Mouse (Mus musculus) lung, embryonic 16.5 days (tissue): ENCODE results near the gene Blcap. TPM values are rescaled to one million over a fixed set of nuclear protein-coding genes. Genes with fewer than 3 reads are reported as not detected.

Experiments used
- ATAC-seq: fragments of 200-750 bp; cut with Nextera tagmentation; 2 replicates; pipeline ENCODE4 v1.8.0; 2017; ENCODE audit warnings: low read depth, mild to moderate bottlenecking, moderate library complexity
- H3K27ac ChIP-seq: fragments of 300-500 bp; sonication (generic); 2 replicates; pipeline ENCODE4 v1.5.1; 2014; ENCODE audit warnings: mild to moderate bottlenecking, control low read depth, low read length
- H3K27me3 ChIP-seq: fragments of 300-500 bp; sonication (generic); 2 replicates; pipeline ENCODE4 v1.6.1; 2014; ENCODE audit warnings: low read depth, low read length, mixed read lengths; ENCODE audit not compliant: control insufficient read depth, insufficient read depth
- H3K36me3 ChIP-seq: fragments of 300-500 bp; sonication (generic); 2 replicates; pipeline ENCODE4 v1.6.1; 2014; ENCODE audit warnings: low read length; ENCODE audit not compliant: control insufficient read depth, insufficient read depth
- H3K4me1 ChIP-seq: fragments of 300-500 bp; sonication (generic); replicated peaks from 2 replicates; pipeline ENCODE4 v1.6.1; 2014; ENCODE audit warnings: low read length, mixed read lengths; ENCODE audit not compliant: control insufficient read depth, insufficient read depth
- H3K4me2 ChIP-seq: fragments of 300-500 bp; sonication (generic); 2 replicates; pipeline ENCODE4 v1.6.1; 2014; ENCODE audit warnings: low read depth, low read length, control low read depth
- H3K4me3 ChIP-seq: fragments of 300-500 bp; sonication (generic); 2 replicates; pipeline ENCODE4 v1.5.1; 2014; ENCODE audit warnings: mild to moderate bottlenecking, low read length, control low read depth
- H3K9ac ChIP-seq: fragments of 300-500 bp; sonication (generic); 2 replicates; pipeline ENCODE4 v1.6.1; 2014; ENCODE audit warnings: low read length, control low read depth
- H3K9me3 ChIP-seq: fragments of 300-500 bp; sonication (generic); 2 replicates; pipeline ENCODE4 v1.6.1; 2016; ENCODE audit warnings: low read length; ENCODE audit not compliant: control insufficient read depth
- WGBS: fragments of 180-500 bp; shearing (Covaris S2); extraction: QIAGEN DNeasy Blood & Tissue Kit; methylation state at CpG from one replicate; pipeline ENCODE4 v1.1.7; 2014; 5-methylcytosine and 5-hydroxymethylcytosine counted together
- polyA plus RNA-seq: library from polyadenylated mRNA; unstranded; fragments of >200 nt; fragmentation: Nextera tagmentation; extraction: Ambion mirVana; gene quantifications from 2 replicates; pipeline ENCODE4 v1.2.1, GENCODE M21; 2015

Blcap gene
- polyA plus RNA-seq, 1 experiment from 2014 or later, result 56.2 TPM

DNA sequence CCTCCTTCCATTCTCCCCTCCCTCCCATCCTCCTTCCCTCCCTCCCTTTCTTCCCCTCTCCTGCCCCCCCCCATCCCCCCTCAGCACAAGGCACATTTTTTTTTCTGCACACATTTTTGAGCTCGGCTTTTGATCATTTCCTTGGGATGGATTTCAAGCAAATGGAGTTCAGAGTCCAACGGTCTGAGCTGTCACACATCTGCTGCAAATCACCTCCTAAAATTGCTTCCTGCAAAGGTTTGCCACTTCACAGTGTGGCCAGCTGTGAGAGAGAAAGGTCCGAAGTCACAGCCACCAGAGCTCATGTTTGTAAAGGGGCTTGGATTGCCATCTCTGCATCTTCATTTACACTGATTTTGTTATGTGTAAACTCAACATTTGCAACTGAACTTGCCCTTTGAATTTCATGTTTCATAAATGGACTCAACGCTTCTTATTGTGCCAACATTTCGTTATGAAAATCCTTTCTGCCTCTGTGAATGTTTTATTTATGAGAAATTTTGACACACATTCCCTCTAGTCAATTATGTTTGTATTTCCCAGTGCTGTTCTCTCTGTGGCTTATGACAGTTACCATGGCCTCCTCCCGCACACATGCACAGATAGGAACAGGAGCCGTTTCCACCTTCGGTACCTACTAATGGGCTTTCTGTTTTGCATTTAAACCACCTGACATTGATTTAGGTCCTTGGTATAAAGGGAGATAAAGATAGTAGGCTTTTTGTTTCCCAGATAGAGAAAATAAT lies 39.2 kb downstream of the Blcap start:
- WGBS, result 38% methylated on average over 8 of the region's 8 CpGs
- Histone ChIP-seq H3K27ac (no peak overlapping the region), H3K9ac (no peak overlapping the region), H3K4me3 (no peak overlapping the region), H3K4me2 (no peak overlapping the region), H3K9me3 (no peaks in the 10 kb centered on the region), H3K27me3 (no peaks in the 10 kb centered on the region), H3K36me3 (no peaks in the 10 kb centered on the region), H3K4me1 (peaks cover 6% of the 10 kb centered on the region; the same call in 1 of the 2 replicates)
- ATAC-seq, result no peak

DNA sequence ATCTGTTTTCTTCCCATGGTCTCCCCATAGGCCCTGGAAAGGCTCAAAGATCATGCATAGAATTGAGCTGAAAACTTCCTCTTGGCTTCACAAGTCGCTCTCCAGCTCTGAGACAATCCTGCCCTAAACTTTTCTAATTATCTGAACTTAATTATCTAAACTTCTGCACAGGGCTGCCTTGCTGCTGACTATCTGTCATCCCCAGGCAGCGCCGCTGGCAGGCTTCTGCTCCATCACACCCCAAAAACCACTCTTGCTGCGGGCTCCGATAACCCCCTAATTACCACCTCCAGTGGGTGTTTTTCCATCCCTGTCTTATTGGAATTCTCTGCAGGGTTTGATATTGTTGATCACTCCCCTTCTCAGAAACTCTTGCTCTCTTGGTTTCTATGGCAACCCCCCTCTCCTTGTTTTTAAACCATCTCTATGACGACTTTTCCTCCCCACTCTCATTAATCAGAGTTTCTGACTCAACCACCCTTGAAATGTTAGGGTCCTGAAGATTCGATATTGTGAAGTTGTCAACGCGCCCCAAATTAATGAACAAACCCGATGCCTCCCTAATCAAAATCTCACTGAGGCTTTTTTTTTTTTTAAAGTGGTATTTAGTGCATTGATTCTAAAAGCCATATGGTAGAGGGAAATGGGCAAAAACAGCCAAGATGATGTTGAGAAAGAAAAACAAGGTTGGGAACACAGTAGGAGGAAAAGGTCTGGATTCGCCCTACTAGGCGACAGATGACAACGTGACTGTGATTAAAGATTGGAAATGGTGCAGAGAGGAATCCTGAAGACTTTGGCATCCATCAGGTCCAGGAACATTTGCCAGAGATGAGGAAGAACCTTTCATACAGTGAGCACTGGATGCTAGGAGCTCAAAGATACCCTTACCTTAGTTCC lies 40.8 kb downstream of the Blcap start:
- Histone ChIP-seq H3K4me1 (no peaks in the 10 kb centered on the region), H3K27me3 (no peaks in the 10 kb centered on the region), H3K4me3 (no peak overlapping the region), H3K36me3 (no peaks in the 10 kb centered on the region), H3K9ac (no peak overlapping the region), H3K9me3 (no peaks in the 10 kb centered on the region), H3K4me2 (no peak overlapping the region), H3K27ac (no peak overlapping the region)
- WGBS, result 65% methylated on average over 13 of the region's 13 CpGs
- ATAC-seq, result no peak

DNA sequence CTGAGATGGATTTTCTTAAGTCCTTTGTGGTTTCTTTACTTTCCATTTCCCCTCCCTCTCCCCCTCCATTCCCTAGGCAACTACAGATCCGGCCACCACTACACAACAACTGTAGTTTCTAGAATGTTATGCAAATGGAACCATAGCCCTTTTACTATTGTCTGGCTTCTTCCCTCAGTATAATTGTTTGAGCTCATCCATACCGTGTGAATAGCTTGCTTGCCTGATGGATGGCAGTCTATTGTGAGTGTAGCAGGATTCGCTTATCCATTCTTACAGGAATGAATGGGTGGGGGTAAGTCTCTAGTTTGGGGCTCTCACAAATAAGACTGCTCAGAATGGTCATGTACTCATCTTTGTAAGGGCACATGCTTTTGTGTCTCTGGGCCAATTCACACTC lies 48.5 kb downstream of the Blcap start:
- no peak overlapping the region for H3K27ac ChIP-seq
- H3K9ac ChIP-seq, result no peak overlapping the region
- H3K27me3 ChIP-seq, result no peaks in the 10 kb centered on the region
- no peaks in the 10 kb centered on the region for H3K36me3 ChIP-seq
- no peaks in the 10 kb centered on the region for H3K4me1 ChIP-seq
- no peak for ATAC-seq
- H3K4me2 ChIP-seq, result no peak overlapping the region
- WGBS, result 69% methylated on average over 3 of the region's 3 CpGs
- no peaks in the 10 kb centered on the region for H3K9me3 ChIP-seq
- no peak overlapping the region for H3K4me3 ChIP-seq

DNA sequence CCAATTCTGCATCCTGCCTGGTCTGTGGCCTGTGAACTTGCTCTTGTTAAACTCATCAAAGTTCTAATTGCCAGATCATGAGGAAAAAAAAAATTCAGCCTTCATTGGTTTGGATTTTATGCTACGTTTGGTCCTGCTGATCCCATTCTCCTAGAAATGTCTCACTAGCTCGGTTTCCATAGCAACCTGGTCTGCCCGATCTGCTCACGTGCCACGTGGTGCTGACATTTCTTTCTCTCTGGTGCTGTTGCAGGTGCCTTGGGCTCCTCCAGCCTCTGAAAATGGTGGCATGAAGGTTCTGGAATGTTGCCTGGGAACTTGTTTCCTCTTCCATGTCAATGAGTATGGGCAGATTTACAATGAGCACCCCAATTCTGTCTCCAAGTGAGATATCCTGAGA lies 50.6 kb downstream of the Blcap start:
- WGBS, result 22% methylated on average over 5 of the region's 5 CpGs
- Histone ChIP-seq H3K27me3 (no peaks in the 10 kb centered on the region), H3K4me1 (no peaks in the 10 kb centered on the region), H3K36me3 (no peaks in the 10 kb centered on the region), H3K4me3 (no peak overlapping the region), H3K9me3 (no peaks in the 10 kb centered on the region), H3K27ac (no peak overlapping the region), H3K9ac (no peak overlapping the region), H3K4me2 (no peak overlapping the region)
- ATAC-seq, result no peak

DNA sequence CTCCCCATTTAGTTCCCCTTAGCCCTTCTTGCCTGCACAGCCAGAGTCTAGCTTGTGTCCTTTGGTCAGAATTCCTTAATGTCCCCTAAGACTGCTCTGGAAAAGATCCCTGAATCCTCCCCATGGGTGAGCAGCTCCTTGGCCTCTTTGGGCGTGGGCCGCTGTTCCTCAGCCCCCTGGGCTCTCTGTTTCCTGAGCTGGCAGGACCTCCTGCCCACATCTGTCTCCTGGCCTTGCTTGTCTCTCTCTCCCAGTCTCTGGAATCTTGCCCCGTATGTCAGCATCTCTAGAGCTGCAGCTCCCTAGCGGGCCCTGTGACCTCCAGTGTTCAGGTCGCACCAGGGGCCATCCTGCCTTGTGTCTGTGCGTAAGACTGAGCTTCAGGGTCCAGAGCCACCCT lies 51.6 kb downstream of the Blcap start:
- Histone ChIP-seq H3K4me3 (no peak overlapping the region), H3K4me2 (no peak overlapping the region), H3K4me1 (no peaks in the 10 kb centered on the region), H3K9me3 (no peaks in the 10 kb centered on the region), H3K27ac (no peak overlapping the region), H3K9ac (no peak overlapping the region), H3K36me3 (no peaks in the 10 kb centered on the region), H3K27me3 (no peaks in the 10 kb centered on the region)
- 49% methylated on average over 6 of the region's 6 CpGs for WGBS
- ATAC-seq, result no peak

DNA sequence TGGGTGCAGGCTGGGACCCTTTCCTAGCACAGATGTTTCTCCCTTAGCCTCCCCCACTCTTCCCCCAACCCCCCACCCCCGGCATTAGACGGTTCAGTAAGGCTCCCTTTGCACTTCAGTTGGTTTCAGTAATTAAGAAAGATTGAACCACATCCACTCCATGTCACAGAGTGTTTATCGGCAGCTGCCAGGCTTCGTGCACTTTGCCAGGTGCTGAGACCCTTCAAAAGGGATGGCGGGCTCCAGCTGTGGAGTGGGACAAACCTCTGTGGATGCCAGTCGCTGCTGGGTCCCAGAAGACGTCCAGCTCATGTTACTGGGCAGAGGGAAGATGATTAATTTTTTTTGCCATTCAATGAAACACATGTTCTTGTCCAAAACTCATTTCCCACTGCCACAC lies 52.6 kb downstream of the Blcap start:
- H3K4me2 ChIP-seq, result no peak overlapping the region
- no peaks in the 10 kb centered on the region for H3K4me1 ChIP-seq
- H3K9ac ChIP-seq, result no peak overlapping the region
- WGBS, result 32% methylated on average over 7 of the region's 7 CpGs
- H3K27ac ChIP-seq, result no peak overlapping the region
- H3K4me3 ChIP-seq, result no peak overlapping the region
- H3K36me3 ChIP-seq, result no peaks in the 10 kb centered on the region
- ATAC-seq, result no peak
- H3K27me3 ChIP-seq, result no peaks in the 10 kb centered on the region
- no peaks in the 10 kb centered on the region for H3K9me3 ChIP-seq

DNA sequence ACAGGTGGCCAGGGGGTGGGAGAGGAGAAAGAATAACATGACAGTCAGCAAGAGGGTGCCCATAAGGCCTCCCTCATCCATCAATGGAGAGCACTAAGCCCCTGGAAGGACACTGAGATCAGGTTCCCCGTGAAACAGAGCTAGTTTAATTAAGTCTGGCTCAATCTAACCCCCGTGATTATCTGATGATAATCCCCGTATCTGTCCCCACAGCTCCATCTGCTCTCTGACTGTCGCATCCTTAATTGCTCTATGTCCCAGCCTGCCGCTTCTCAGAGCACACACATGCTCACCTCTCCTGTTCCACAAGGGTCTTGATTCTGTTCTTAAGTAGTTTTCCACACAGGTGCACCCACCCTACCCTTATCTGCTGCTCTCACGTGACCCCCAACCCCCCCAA lies 53.5 kb downstream of the Blcap start:
- H3K9ac ChIP-seq, result no peak overlapping the region
- no peaks in the 10 kb centered on the region for H3K36me3 ChIP-seq
- WGBS, result 51% methylated on average over 6 of the region's 6 CpGs
- no peaks in the 10 kb centered on the region for H3K4me1 ChIP-seq
- H3K4me2 ChIP-seq, result no peak overlapping the region
- H3K27ac ChIP-seq, result no peak overlapping the region
- H3K9me3 ChIP-seq, result no peaks in the 10 kb centered on the region
- no peak for ATAC-seq
- no peak overlapping the region for H3K4me3 ChIP-seq
- no peaks in the 10 kb centered on the region for H3K27me3 ChIP-seq

DNA sequence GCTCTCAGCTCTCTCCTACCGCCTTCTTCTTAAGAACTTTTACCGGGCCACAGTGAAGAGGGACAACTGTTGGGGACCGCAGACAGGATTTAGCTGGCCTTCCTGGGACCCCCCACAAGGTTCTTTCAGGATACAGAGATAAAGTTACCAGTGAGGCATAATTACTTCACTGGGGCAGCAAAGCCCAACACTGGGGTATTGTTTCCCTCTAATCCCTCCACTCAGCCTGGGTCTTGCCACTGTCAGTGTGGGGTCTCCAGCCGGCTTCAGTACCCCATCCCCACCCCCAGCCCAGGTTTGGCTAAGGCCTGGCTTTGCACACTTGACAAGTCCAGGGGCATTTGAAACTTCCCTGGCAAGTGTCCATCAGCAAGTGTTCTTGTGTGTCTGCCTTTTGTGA lies 56.7 kb downstream of the Blcap start:
- Histone ChIP-seq H3K9me3 (no peaks in the 10 kb centered on the region), H3K4me2 (no peak overlapping the region), H3K36me3 (no peaks in the 10 kb centered on the region), H3K27me3 (no peaks in the 10 kb centered on the region), H3K4me1 (no peaks in the 10 kb centered on the region), H3K27ac (no peak overlapping the region), H3K9ac (no peak overlapping the region), H3K4me3 (no peak overlapping the region)
- 15% methylated on average over 4 of the region's 4 CpGs for WGBS
- ATAC-seq, result no peak

DNA sequence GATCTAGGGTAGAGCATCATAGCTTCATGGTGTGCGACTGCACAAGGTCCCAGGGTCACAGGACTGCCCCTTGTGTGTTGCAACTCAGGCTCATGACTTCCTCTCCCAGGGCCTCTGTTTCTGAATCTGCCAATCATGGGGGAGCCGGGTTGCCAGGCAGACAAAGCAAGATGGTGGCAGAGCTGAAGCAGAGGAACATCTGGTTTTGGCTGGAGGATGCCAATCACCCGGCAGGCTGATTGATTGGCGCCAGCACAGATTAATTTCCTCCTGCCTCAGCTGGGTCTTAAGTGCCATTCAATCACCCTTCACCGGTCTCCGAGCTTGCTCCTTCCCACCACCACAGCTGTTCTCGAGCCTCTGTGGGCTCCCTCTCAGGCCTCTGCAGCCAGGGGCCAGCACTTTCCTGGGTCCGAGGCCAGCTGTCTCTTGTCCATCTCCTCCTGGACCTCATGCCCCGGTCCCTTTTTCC lies 57.3 kb downstream of the Blcap start:
- WGBS, result 30% methylated on average over 9 of the region's 9 CpGs
- Histone ChIP-seq H3K9me3 (no peaks in the 10 kb centered on the region), H3K27ac (no peak overlapping the region), H3K4me1 (no peaks in the 10 kb centered on the region), H3K27me3 (no peaks in the 10 kb centered on the region), H3K4me2 (no peak overlapping the region), H3K36me3 (no peaks in the 10 kb centered on the region), H3K9ac (no peak overlapping the region), H3K4me3 (no peak overlapping the region)
- peak; percentile 69 for ATAC-seq
